Mouse (Mus musculus): Measurements from ENCODE around the gene Trappc3l. TPM values are rescaled to one million over a fixed set of nuclear protein-coding genes. Genes with fewer than 3 reads are reported as not detected.
A peak's percentile ranks its signal among the peaks of the same experiment; 100 is the strongest.

Trappc3l gene
- total and polyA plus RNA-seq, 2 experiments from 2014 or later, result not detected

DNA sequence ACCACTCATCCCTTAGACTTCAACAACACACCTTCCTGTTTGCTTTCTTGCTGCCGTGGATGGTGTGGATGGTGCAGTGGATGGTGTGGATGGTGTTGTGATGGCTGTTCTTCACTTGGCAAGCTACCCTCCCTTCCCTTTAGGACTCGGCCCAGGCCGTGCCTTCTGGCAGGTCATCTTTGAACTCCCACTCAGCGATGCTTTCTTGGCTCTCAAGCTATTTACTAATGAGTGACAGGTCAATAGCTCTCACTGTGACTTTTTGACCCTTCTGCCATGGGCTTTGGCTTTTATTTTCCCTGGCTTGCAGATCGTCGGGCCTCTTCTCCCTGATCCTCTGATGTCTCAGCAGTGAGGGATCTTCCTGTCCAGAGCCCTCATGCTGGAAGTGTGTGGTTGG, 99.0 kb downstream of the Trappc3l start:
- Histone ChIP-seq H3K4me3 (ENCODE audit: low read depth, low read length) (no peak overlapping the region), H3K9me3 (replicated peaks; ENCODE audit: control insufficient read depth, low read length) (no peaks in the 10 kb centered on the region), H3K36me3 (replicated peaks; ENCODE audit: control insufficient read depth, insufficient read depth, low read length) (no peaks in the 10 kb centered on the region), H3K4me2 (ENCODE audit: low read depth, low read length) (no peak overlapping the region), H3K27me3 (ENCODE audit: control insufficient read depth, insufficient read depth, low read length) (no peaks in the 10 kb centered on the region), H3K27ac (ENCODE audit: low read depth) (no peak overlapping the region), H3K4me1 (ENCODE audit: control insufficient read depth, insufficient read depth) (no peaks in the 10 kb centered on the region), H3K9ac (replicated peaks; ENCODE audit: low read depth, low read length) (no peak overlapping the region)
- no peak for ATAC-seq (ENCODE audit: insufficient read depth, low read depth)
- 42% methylated on average over 6 of the region's 6 CpGs for WGBS
- TF ChIP-seq CTCF (IDR thresholded peaks at IDR 0.05; ENCODE audit: low read depth), result no peak
- TF ChIP-seq EP300 (IDR thresholded peaks at IDR 0.05; ENCODE audit: low read depth), result no peak
- no peak for DNase-seq (ENCODE audit: low spot score)

DNA sequence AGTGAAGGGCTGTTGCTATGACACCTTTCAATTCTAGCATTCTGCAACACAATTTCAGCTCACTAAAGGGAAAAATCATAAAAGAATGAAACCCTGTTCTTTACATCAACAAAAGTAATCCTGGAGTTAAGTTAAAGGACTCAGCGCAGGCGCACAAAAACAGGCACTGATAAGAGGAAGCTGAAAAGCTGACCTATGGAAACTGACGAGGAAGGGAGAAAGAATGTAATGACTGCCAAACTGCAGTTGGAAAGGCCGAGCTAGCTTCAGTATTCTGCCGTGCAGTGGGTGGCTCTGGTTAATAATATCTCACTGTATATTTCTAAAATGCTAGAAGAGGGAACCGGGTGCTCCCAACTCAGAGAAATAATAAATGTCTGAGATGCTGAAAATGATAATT, 100.6 kb downstream of the Trappc3l start:
- Histone ChIP-seq H3K4me1 (ENCODE audit: control insufficient read depth, insufficient read depth) (no peaks in the 10 kb centered on the region), H3K4me3 (ENCODE audit: low read depth, low read length) (no peak overlapping the region), H3K9ac (replicated peaks; ENCODE audit: low read depth, low read length) (no peak overlapping the region), H3K4me2 (ENCODE audit: low read depth, low read length) (no peak overlapping the region), H3K27ac (ENCODE audit: low read depth) (no peak overlapping the region), H3K36me3 (replicated peaks; ENCODE audit: control insufficient read depth, insufficient read depth, low read length) (no peaks in the 10 kb centered on the region), H3K9me3 (replicated peaks; ENCODE audit: control insufficient read depth, low read length) (0 out of 2 replicates have a peak, but pooled peaks cover under 1% of the 10 kb centered on the region), H3K27me3 (ENCODE audit: control insufficient read depth, insufficient read depth, low read length) (no peaks in the 10 kb centered on the region)
- DNase-seq (ENCODE audit: low spot score), result peak; percentile 22
- TF ChIP-seq EP300 (IDR thresholded peaks at IDR 0.05; ENCODE audit: low read depth) (no peak), CTCF (IDR thresholded peaks at IDR 0.05; ENCODE audit: low read depth) (no peak)
- 14% methylated on average over 6 of the region's 6 CpGs for WGBS
- no peak for ATAC-seq (ENCODE audit: insufficient read depth, low read depth)

DNA sequence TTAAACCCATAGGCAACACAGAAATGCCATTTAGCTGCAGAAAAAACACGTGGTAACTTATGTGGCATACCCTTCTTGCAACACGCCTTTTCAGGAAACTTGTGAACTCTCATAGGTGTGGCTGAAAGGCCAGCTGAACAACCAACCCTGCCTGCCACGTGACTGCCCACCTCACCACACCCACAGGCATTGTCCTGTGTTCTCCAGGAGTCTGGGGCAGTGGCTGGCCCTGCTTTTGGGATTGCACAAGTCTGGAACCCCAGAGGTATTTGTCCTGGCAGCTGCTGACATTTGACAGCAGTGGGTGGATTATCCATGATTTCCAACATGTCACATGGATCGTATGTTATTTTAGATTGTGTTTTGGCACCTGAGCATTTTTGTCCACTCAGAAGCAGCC, 102.4 kb downstream of the Trappc3l start:
- Histone ChIP-seq H3K9ac (replicated peaks; ENCODE audit: low read depth, low read length) (no peak overlapping the region), H3K4me3 (ENCODE audit: low read depth, low read length) (no peak overlapping the region), H3K27me3 (ENCODE audit: control insufficient read depth, insufficient read depth, low read length) (no peaks in the 10 kb centered on the region), H3K36me3 (replicated peaks; ENCODE audit: control insufficient read depth, insufficient read depth, low read length) (no peaks in the 10 kb centered on the region), H3K4me1 (ENCODE audit: control insufficient read depth, insufficient read depth) (no peaks in the 10 kb centered on the region), H3K27ac (ENCODE audit: low read depth) (no peak overlapping the region), H3K4me2 (ENCODE audit: low read depth, low read length) (no peak overlapping the region), H3K9me3 (replicated peaks; ENCODE audit: control insufficient read depth, low read length) (peaks cover 5% of the 10 kb centered on the region; the same call in 1 of the 2 replicates)
- ATAC-seq (ENCODE audit: insufficient read depth, low read depth) (no peak), DNase-seq (ENCODE audit: low spot score) (no peak)
- WGBS, result 60% methylated on average over 4 of the region's 4 CpGs
- TF ChIP-seq EP300 (IDR thresholded peaks at IDR 0.05; ENCODE audit: low read depth) (no peak), CTCF (IDR thresholded peaks at IDR 0.05; ENCODE audit: low read depth) (no peak)

DNA sequence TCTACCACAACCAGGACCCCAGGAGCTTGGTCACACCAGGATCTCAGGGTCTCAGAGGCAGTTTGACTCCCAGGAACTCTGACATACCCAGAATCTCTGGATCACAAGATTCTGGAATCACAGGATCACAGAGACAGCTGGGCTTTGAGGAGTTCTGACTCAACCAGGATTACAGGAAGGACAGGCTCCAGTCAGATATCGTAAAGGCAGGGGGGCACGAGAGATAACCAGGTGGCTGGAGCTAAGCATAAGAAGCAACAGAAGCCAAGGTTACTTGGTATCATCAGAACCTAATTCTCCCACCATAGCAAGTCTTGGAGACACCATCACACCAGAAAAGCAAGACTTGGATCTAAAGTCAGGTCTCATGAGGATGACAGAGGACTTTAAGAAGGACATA, 104.3 kb downstream of the Trappc3l start:
- ATAC-seq (ENCODE audit: insufficient read depth, low read depth), result no peak
- H3K9ac ChIP-seq (replicated peaks; ENCODE audit: low read depth, low read length), result no peak overlapping the region
- no peak overlapping the region for H3K4me3 ChIP-seq (ENCODE audit: low read depth, low read length)
- no peak overlapping the region for H3K27ac ChIP-seq (ENCODE audit: low read depth)
- TF ChIP-seq EP300 (IDR thresholded peaks at IDR 0.05; ENCODE audit: low read depth) (no peak), CTCF (IDR thresholded peaks at IDR 0.05; ENCODE audit: low read depth) (no peak)
- no peaks in the 10 kb centered on the region for H3K36me3 ChIP-seq (replicated peaks; ENCODE audit: control insufficient read depth, insufficient read depth, low read length)
- 62% methylated on average over 2 of the region's 2 CpGs for WGBS
- H3K4me2 ChIP-seq (ENCODE audit: low read depth, low read length), result no peak overlapping the region
- H3K9me3 ChIP-seq (replicated peaks; ENCODE audit: control insufficient read depth, low read length), result peaks cover 5% of the 10 kb centered on the region; the same call in 1 of the 2 replicates
- DNase-seq (ENCODE audit: low spot score), result no peak
- no peaks in the 10 kb centered on the region for H3K4me1 ChIP-seq (ENCODE audit: control insufficient read depth, insufficient read depth)
- no peaks in the 10 kb centered on the region for H3K27me3 ChIP-seq (ENCODE audit: control insufficient read depth, insufficient read depth, low read length)

DNA sequence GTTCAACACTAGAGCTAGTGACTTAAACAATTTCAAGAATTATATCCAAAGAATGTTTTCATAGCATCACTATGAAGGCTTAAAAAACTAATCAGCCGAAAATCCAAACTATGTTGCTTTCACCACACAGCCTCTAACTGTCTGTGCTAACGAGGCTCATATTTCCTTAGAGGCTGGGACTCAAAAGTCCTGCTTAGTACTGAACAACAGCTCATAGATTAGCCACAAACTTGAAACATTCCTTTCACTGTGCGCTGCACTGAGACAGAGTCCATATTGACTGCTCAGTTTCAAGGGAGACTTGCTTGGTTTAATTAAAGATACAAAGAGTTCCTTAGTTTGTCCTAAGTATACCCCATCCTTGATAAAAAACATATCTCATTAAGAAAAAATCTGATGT, 112.4 kb downstream of the Trappc3l start:
- DNase-seq (ENCODE audit: low spot score) (no peak), ATAC-seq (ENCODE audit: insufficient read depth, low read depth) (no peak)
- no peak overlapping the region for H3K27ac ChIP-seq (ENCODE audit: low read depth)
- H3K4me1 ChIP-seq (ENCODE audit: control insufficient read depth, insufficient read depth), result no peaks in the 10 kb centered on the region
- peaks cover 13% of the 10 kb centered on the region; the same call in 1 of the 2 replicates for H3K36me3 ChIP-seq (replicated peaks; ENCODE audit: control insufficient read depth, insufficient read depth, low read length)
- no peaks in the 10 kb centered on the region for H3K9me3 ChIP-seq (replicated peaks; ENCODE audit: control insufficient read depth, low read length)
- no peaks in the 10 kb centered on the region for H3K27me3 ChIP-seq (ENCODE audit: control insufficient read depth, insufficient read depth, low read length)
- no peak overlapping the region for H3K4me3 ChIP-seq (ENCODE audit: low read depth, low read length)
- H3K4me2 ChIP-seq (ENCODE audit: low read depth, low read length), result no peak overlapping the region
- WGBS, result 61% methylated on average over 3 of the region's 3 CpGs
- TF ChIP-seq CTCF (IDR thresholded peaks at IDR 0.05; ENCODE audit: low read depth) (no peak), EP300 (IDR thresholded peaks at IDR 0.05; ENCODE audit: low read depth) (no peak)
- H3K9ac ChIP-seq (replicated peaks; ENCODE audit: low read depth, low read length), result no peak overlapping the region

DNA sequence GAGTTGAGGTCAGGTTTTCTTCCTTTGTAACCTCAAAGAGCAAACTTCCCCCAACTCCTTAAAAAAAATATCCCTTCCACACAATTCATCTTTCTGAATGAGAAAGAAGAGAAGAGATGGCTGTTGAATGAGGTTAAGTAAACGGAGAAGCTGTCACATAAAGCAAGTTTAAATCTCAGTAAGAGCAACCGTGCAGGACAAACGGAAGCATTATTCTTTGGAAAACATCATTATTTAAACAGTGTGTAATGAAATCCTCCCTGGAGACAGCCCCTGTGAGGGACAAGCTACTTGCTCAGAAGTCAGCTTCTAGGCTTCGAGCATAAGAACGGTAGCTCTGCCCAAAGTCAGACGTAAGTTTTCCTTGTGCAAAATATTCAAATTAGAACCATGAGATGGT, 113.1 kb downstream of the Trappc3l start:
- DNase-seq (ENCODE audit: low spot score) (no peak), ATAC-seq (ENCODE audit: insufficient read depth, low read depth) (no peak)
- no peak overlapping the region for H3K9ac ChIP-seq (replicated peaks; ENCODE audit: low read depth, low read length)
- H3K4me1 ChIP-seq (ENCODE audit: control insufficient read depth, insufficient read depth), result no peaks in the 10 kb centered on the region
- H3K27me3 ChIP-seq (ENCODE audit: control insufficient read depth, insufficient read depth, low read length), result no peaks in the 10 kb centered on the region
- H3K4me3 ChIP-seq (ENCODE audit: low read depth, low read length), result no peak overlapping the region
- TF ChIP-seq EP300 (IDR thresholded peaks at IDR 0.05; ENCODE audit: low read depth), result no peak
- TF ChIP-seq CTCF (IDR thresholded peaks at IDR 0.05; ENCODE audit: low read depth), result no peak
- 73% methylated on average over 6 of the region's 6 CpGs for WGBS
- H3K4me2 ChIP-seq (ENCODE audit: low read depth, low read length), result no peak overlapping the region
- H3K36me3 ChIP-seq (replicated peaks; ENCODE audit: control insufficient read depth, insufficient read depth, low read length), result peaks cover 13% of the 10 kb centered on the region; the same call in 1 of the 2 replicates
- no peaks in the 10 kb centered on the region for H3K9me3 ChIP-seq (replicated peaks; ENCODE audit: control insufficient read depth, low read length)
- no peak overlapping the region for H3K27ac ChIP-seq (ENCODE audit: low read depth)

Measured in heart, postnatal 0 days (tissue).